Mouse (Mus musculus) heart, embryonic 16.5 days (tissue): ENCODE data around the gene Olfr530. TPM values are rescaled to one million over a fixed set of nuclear protein-coding genes. Genes with fewer than 3 reads are reported as not detected.

Experiments used
- ATAC-seq: fragments of 200-750 bp; cut with Nextera tagmentation; replicated peaks from 2 replicates; pipeline ENCODE4 v1.8.0; 2017; ENCODE audit warnings: moderate number of reproducible peaks; ENCODE audit not compliant: insufficient read depth, low FRiP score; ENCODE audit errors: extremely low read depth
- H3K27ac ChIP-seq: fragments of 300-500 bp; sonication (generic); 2 replicates; pipeline ENCODE4 v1.5.1; 2014; ENCODE audit warnings: mild to moderate bottlenecking, low read length, control low read depth, moderate library complexity
- H3K27me3 ChIP-seq: fragments of 300-500 bp; sonication (generic); 2 replicates; pipeline ENCODE4 v1.6.1; 2014; ENCODE audit warnings: low read length, mixed read lengths; ENCODE audit not compliant: control insufficient read depth, insufficient read depth
- H3K36me3 ChIP-seq: fragments of 300-500 bp; sonication (generic); 2 replicates; pipeline ENCODE4 v1.6.1; 2014; ENCODE audit not compliant: control insufficient read depth, insufficient read depth
- H3K4me1 ChIP-seq: fragments of 300-500 bp; sonication (generic); 2 replicates; pipeline ENCODE4 v1.6.1; 2014; ENCODE audit warnings: low read length, mixed read lengths; ENCODE audit not compliant: control insufficient read depth, insufficient read depth
- H3K4me2 ChIP-seq: fragments of 300-500 bp; sonication (generic); 2 replicates; pipeline ENCODE4 v1.6.1; 2014; ENCODE audit warnings: low read depth, mild to moderate bottlenecking, control low read depth, low read length
- H3K4me3 ChIP-seq: fragments of 300-500 bp; sonication (generic); 2 replicates; pipeline ENCODE4 v1.5.1; 2014; ENCODE audit warnings: mild to moderate bottlenecking, control low read depth, low read length
- H3K9ac ChIP-seq: fragments of 300-500 bp; sonication (generic); 2 replicates; pipeline ENCODE4 v1.6.1; 2014; ENCODE audit warnings: low read length, control low read depth
- H3K9me3 ChIP-seq: fragments of 300-500 bp; sonication (generic); replicated peaks from 2 replicates; pipeline ENCODE4 v1.6.1; 2016; ENCODE audit warnings: low read length; ENCODE audit not compliant: control insufficient read depth
- WGBS: fragments of 180-500 bp; shearing (Covaris S2); extraction: QIAGEN DNeasy Blood & Tissue Kit; methylation state at CpG from one replicate; pipeline ENCODE4 v1.1.7; 2014; 5-methylcytosine and 5-hydroxymethylcytosine counted together
- polyA plus RNA-seq: library from polyadenylated mRNA; unstranded; fragments of >200 nt; fragmentation: Nextera tagmentation; extraction: Ambion mirVana; gene quantifications from 2 replicates; pipeline ENCODE4 v1.2.1, GENCODE M21; 2015

Gene Olfr530
- not detected in 2 replicates for polyA plus RNA-seq

DNA sequence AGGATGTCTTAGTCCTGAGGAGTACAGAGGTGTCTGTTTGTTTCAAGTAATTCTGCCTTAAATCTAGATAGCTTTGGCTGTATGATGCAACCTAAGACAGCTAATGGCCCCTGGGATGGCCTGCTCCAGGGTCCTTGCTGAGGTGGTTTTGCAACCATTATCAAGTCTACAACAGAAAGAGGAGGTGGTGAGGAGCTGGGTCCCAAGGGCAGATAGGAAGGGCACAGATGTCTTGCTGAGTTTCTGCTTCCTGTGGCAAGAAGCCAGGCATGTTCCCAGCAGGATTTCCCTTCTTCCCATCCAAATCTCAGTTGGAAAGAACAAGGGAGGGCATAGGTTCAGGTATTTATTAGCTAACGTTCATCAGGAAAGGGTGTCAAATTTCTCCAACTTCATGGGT, at the start of gene Olfr530:
Gene Olfr530, minus strand, starts transcription at position 101 of the 400 bp plus-strand sequence.
- 35% methylated on average over 1 of the region's 1 CpGs for WGBS
- Histone ChIP-seq H3K9ac (no peak within 1 kb of the TSS), H3K9me3 (no peaks in the 10 kb centered on the region), H3K27me3 (no peaks in the 10 kb centered on the region), H3K4me3 (no peak within 1 kb of the TSS), H3K36me3 (no peaks in the 10 kb centered on the region), H3K4me1 (no peaks in the 10 kb centered on the region), H3K27ac (no peak within 1 kb of the TSS), H3K4me2 (no peak within 1 kb of the TSS)
- ATAC-seq = no peak

DNA sequence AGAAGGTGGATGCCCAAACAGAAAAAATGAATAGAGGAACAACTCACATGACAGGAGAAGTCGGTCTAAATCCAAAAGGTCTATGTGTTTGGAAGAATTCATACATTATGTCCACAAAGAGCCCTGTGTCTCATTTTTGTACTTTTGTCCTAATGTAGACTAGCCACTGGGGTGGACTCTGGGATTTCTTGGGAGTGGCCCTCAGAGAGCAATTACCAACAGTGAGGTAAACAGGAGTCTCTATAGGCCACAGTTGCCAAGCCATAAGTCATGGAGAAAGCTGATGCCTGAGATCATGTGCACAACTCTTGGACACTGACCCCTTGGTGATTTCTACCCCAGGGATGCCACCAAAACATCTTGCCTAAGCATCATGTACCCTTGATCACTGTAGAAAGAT, 45.4 kb upstream of the Olfr530 start, which contains the start of gene Olfr532:
Gene Olfr532, minus strand, starts transcription at position 101 of the 400 bp plus-strand sequence.
- no peak within 1 kb of the TSS for H3K27ac ChIP-seq
- H3K4me1 ChIP-seq = no peaks in the 10 kb centered on the region
- no peaks in the 10 kb centered on the region for H3K27me3 ChIP-seq
- no peak within 1 kb of the TSS for H3K4me3 ChIP-seq
- no peaks in the 10 kb centered on the region; the same call in 1 of the 2 replicates for H3K9me3 ChIP-seq
- no peaks in the 10 kb centered on the region for H3K36me3 ChIP-seq
- 71% methylated on average over 1 of the region's 1 CpGs for WGBS
- H3K4me2 ChIP-seq = no peak within 1 kb of the TSS
- ATAC-seq = no peak
- H3K9ac ChIP-seq = no peak within 1 kb of the TSS

DNA sequence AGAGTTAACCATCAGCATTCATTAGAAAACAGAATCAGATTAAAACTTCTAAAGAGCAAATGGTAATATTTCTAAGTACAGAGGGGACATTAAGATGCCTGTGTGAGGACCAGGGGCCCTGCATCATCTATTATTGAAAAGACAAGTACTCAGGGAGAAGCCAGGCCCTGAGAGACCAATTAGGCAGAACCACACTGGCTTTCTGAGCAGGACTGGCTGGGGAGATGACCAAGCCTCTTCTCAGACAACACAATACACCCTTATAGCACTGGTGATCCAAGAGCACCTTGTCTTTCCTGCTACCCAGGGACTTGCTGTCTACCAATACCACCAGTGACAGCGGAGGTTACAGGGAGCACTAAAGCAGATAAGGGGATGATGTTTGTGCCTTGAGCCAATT, 26.7 kb upstream of the Olfr530 start, which contains the start of gene Olfr531:
Gene Olfr531, minus strand, starts transcription at position 101 of the 400 bp plus-strand sequence.
- H3K4me1 ChIP-seq = no peaks in the 10 kb centered on the region
- no peak for ATAC-seq
- H3K36me3 ChIP-seq = no peaks in the 10 kb centered on the region
- no peaks in the 10 kb centered on the region for H3K27me3 ChIP-seq
- no peak within 1 kb of the TSS for H3K4me2 ChIP-seq
- WGBS = 63% methylated on average over 1 of the region's 1 CpGs
- H3K4me3 ChIP-seq = no peak within 1 kb of the TSS
- no peak within 1 kb of the TSS for H3K27ac ChIP-seq
- H3K9me3 ChIP-seq = 0 out of 2 replicates have a peak, but pooled peaks cover 7% of the 10 kb centered on the region
- no peak within 1 kb of the TSS for H3K9ac ChIP-seq

DNA sequence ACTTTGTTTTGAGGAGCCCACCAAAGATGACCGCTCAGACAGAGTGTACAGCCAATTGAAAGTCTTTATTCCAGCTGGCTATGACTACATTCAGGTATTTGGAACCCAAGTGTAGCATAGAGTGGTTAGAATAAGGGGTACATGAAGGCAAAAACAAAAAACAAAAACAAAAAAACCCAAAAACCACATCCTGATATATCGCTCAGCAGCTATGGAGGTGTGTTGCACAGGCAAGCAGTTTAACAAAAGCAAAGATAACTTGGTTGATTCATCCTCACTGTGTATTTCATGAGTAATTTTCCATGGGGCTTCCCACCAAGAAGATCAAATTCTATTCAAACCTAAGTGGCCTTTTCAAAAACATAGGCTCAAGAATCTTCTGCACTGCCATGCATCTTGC, 780 bp upstream of the Olfr530 start:
- Histone ChIP-seq H3K9ac (no peak overlapping the region), H3K9me3 (no peaks in the 10 kb centered on the region), H3K4me1 (no peaks in the 10 kb centered on the region), H3K4me2 (no peak overlapping the region), H3K27me3 (no peaks in the 10 kb centered on the region), H3K27ac (no peak overlapping the region), H3K36me3 (no peaks in the 10 kb centered on the region), H3K4me3 (no peak overlapping the region)
- no peak for ATAC-seq
- WGBS = 72% methylated on average over 2 of the region's 2 CpGs

DNA sequence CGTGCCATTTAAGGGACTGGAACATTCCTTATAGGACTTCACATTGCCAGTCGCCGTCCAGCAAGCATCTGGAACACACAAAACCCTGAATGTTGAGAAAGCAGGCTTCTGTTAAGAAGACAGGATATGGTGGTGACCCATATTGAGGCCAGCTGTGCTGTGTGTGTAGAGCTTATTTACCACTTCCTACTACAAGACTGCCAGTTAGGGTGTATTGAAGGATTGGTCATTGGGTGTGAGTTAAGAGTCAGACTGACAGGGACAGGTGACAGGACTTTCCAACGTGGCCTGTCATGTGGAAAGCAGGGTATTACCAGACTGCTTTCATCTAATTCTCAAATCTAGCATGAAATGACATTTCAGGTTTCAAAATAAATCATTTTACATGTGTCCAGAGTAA, 1.8 kb downstream of the Olfr530 start:
- H3K9ac ChIP-seq = no peak overlapping the region
- ATAC-seq = no peak
- H3K9me3 ChIP-seq = no peaks in the 10 kb centered on the region
- H3K27me3 ChIP-seq = no peaks in the 10 kb centered on the region
- no peaks in the 10 kb centered on the region for H3K36me3 ChIP-seq
- 61% methylated on average over 4 of the region's 4 CpGs for WGBS
- H3K4me3 ChIP-seq = no peak overlapping the region
- no peak overlapping the region for H3K27ac ChIP-seq
- H3K4me2 ChIP-seq = no peak overlapping the region
- no peaks in the 10 kb centered on the region for H3K4me1 ChIP-seq

DNA sequence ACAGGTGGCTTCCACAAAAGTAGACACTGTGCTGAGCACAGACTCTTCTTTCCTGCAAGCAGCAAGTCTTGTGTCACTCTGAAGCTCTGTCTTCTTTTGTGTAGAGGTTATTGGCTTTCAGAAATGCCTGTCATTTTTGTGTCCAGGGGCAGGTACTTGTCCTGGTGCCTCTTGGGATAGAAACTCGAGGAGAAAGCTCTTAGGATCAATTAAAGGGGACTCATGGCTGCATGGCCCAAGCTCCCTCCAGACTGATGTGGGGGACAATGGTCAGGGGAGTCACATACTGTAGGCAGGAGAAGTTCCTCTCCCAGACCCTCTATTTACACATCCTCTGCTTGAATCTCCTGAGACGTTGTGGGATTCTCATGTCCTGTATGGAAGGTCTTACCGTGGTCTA, 14.6 kb downstream of the Olfr530 start, which contains the start of gene Olfr60:
Gene Olfr60, minus strand, starts transcription at position 101 of the 400 bp plus-strand sequence.
- Histone ChIP-seq H3K9me3 (no peaks in the 10 kb centered on the region), H3K36me3 (no peaks in the 10 kb centered on the region), H3K9ac (no peak within 1 kb of the TSS), H3K4me1 (no peaks in the 10 kb centered on the region), H3K27me3 (no peaks in the 10 kb centered on the region), H3K4me2 (no peak within 1 kb of the TSS), H3K4me3 (no peak within 1 kb of the TSS), H3K27ac (no peak within 1 kb of the TSS)
- no peak for ATAC-seq
- WGBS = 54% methylated on average over 3 of the region's 3 CpGs

DNA sequence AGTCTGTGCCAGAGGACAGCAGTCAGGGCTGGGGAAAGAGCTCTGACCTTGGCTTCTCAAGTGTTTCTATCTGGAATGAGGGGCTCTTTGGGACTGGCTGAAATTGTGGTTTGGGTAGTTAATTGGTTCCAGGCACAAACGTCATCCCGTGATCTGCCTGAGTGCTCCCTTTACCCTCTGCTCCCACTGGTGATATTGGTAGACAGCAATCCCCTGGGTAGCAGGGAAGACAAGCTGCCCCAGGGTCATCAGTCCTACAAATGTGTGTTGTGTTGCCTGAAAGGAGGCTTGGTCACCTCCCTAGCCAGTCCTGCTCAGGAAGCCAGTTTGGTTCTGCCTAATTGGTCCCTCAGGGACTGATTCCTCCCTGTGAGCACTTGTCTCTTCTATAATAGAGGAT, 42.4 kb downstream of the Olfr530 start, which contains the start of gene Olfr527:
Gene Olfr527, plus strand, starts transcription at position 301 of the 400 bp plus-strand sequence.
- H3K9ac ChIP-seq = no peak within 1 kb of the TSS

DNA sequence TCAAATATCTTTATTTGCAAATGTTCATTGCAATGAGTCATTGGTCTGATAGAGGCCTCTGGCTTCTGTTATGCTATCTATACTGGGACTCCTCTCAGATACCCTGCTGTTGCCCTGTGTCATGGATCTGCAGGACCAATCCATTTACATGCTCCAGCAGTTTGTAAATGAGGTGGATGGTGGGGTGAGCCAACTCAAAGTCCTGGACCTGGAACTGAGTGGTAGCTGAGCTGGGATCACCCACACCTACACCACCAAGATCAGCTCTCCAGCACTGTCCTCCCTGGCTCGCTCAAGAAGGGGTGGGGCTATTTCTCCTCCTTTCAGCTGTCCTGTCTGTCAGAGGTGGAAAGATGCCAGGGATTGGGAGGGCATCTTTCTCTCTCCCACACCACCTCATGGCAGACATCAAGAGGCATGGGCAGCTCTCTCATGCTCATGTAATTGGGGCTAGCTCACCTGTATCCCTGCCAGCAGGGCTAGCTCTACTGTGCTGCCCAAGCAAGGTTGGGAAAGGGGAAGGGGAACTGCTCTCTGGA, 46.3 kb downstream of the Olfr530 start:
- Histone ChIP-seq H3K27me3 (no peaks in the 10 kb centered on the region), H3K4me1 (no peaks in the 10 kb centered on the region), H3K27ac (no peak overlapping the region), H3K9me3 (no peaks in the 10 kb centered on the region; the same call in 1 of the 2 replicates), H3K4me3 (no peak overlapping the region), H3K9ac (no peak overlapping the region), H3K4me2 (no peak overlapping the region), H3K36me3 (no peaks in the 10 kb centered on the region)
- no peak for ATAC-seq
- 29% methylated on average over 1 of the region's 1 CpGs for WGBS

More for the DNA sequence above, 42.4 kb downstream of the Olfr530 start, which contains the start of gene Olfr527:
- no peak within 1 kb of the TSS for H3K4me3 ChIP-seq
- H3K36me3 ChIP-seq = no peaks in the 10 kb centered on the region
- H3K4me1 ChIP-seq = no peaks in the 10 kb centered on the region
- H3K9me3 ChIP-seq = no peaks in the 10 kb centered on the region; the same call in 1 of the 2 replicates
- no peak within 1 kb of the TSS for H3K4me2 ChIP-seq
- ATAC-seq = no peak
- no peak within 1 kb of the TSS for H3K27ac ChIP-seq
- 62% methylated on average over 2 of the region's 2 CpGs for WGBS
- H3K27me3 ChIP-seq = no peaks in the 10 kb centered on the region
